Mouse (Mus musculus) skeletal muscle tissue, postnatal 0 days (tissue): ENCODE data around the gene Dydc1. TPM values are rescaled to one million over a fixed set of nuclear protein-coding genes. Genes with fewer than 3 reads are reported as not detected.

Experiments used
- polyA plus RNA-seq: library from polyadenylated mRNA; unstranded; fragments of >200 nt; fragmentation: Nextera tagmentation; extraction: Ambion mirVana; gene quantifications from 2 replicates; pipeline ENCODE4 v1.2.1, GENCODE M21; 2015

Dydc1 gene
- not detected in 2 replicates for polyA plus RNA-seq

GRCm38 (mm10) chr14:41072229-41072943 lies at the start of gene Dydc1:
Gene Dydc1 (plus strand): TSS chr14:41072911.

GRCm38 (mm10) chr14:41069108-41069507 lies 3.6 kb upstream of the Dydc1 start, which contains the start of gene Dydc2:
Gene Dydc2 (minus strand): TSS chr14:41069208.

DNA sequence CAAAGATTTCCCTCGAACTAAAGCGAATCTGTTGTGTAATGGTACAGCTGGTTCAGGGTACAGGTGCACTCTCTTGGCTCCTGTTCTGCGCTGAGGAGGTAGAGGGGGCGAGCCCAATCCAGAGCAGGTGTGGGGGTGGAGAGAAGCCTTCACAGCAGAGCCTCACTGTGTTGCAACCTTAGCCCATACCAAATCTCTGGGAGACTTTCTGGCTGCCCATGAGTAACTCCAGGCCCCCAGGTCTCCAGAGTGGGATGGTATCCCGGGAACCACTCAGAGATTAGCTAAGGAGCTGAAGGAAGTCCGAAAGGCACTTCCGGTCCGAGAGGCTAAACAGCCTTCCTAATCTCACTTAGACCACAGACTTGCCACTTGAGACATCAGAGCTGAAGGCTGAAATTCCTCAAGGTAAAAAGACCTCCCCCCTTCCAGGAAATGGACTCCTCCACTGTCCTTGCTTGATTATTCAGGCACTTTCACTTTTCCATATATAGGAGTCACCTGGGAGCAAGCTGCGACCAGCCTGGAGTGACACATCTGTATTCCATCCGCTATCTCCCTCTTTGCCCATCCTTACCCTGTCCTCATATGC lies 32.2 kb downstream of the Dydc1 start, which contains the start of gene Mat1a:
Mat1a (plus strand) TSS at position 183 of the 592 bp plus-strand sequence.

GRCm38 (mm10) chr14:41131540-41131939 lies 58.8 kb downstream of the Dydc1 start, which contains the start of gene Sftpa1:
Gene Sftpa1 (plus strand): TSS chr14:41131782.

Other genes with a start within 250 kb of the Dydc1 start
- 0.37 and 0.40 TPM in 2 replicates for gene Sh2d4b, start 179.6 kb upstream of the Dydc1 start, polyA plus RNA-seq
- gene Tspan14, start 106.1 kb upstream of the Dydc1 start, polyA plus RNA-seq, result 20.7 and 25.4 TPM in 2 replicates
- gene Fam213a, start 59.1 kb upstream of the Dydc1 start, polyA plus RNA-seq, result 14.4 and 53.2 TPM in 2 replicates
- not detected in 2 replicates for gene Dydc2, start 3.7 kb upstream of the Dydc1 start, polyA plus RNA-seq
- gene Mat1a, start 32.1 kb downstream of the Dydc1 start, polyA plus RNA-seq, result 0.32 and 0.55 TPM in 2 replicates
- 0.17 and 0.30 TPM in 2 replicates for gene Sftpa1, start 58.9 kb downstream of the Dydc1 start, polyA plus RNA-seq
- not detected in 2 replicates for gene Mbl1, start 78.5 kb downstream of the Dydc1 start, polyA plus RNA-seq
- gene Sftpd, start 112.2 kb downstream of the Dydc1 start, polyA plus RNA-seq, result 0.33 TPM in 1 of 2 replicates, not detected in the other
- gene Gm2832, start 205.9 kb downstream of the Dydc1 start, polyA plus RNA-seq, result not detected in 2 replicates